Mouse (Mus musculus) stomach, postnatal 0 days (tissue): ENCODE data around the gene Depdc7. TPM values are rescaled to one million over a fixed set of nuclear protein-coding genes. Genes with fewer than 3 reads are reported as not detected.

ENCODE experiments used
- ATAC-seq: fragments of 200-750 bp; cut with Nextera tagmentation; 2 replicates; pipeline ENCODE4 v1.8.0; 2017; ENCODE audit not compliant: low FRiP score, low TSS enrichment
- DNase-seq: peaks from one replicate; pipeline ENCODE4 v3.0.0-alpha.2; 2016; ENCODE audit warnings: low spot score
- H3K27ac ChIP-seq: fragments of 300-500 bp; sonication (generic); replicated peaks from 2 replicates; pipeline ENCODE4 v1.5.1; 2014; ENCODE audit warnings: mild to moderate bottlenecking, control low read depth
- H3K27me3 ChIP-seq: fragments of 300-500 bp; sonication (generic); 2 replicates; pipeline ENCODE4 v1.6.1; 2014; ENCODE audit warnings: low read length; ENCODE audit not compliant: control insufficient read depth, insufficient read depth
- H3K36me3 ChIP-seq: fragments of 300-500 bp; sonication (generic); 2 replicates; pipeline ENCODE4 v1.6.1; 2014; ENCODE audit warnings: low read length, mixed read lengths; ENCODE audit not compliant: control insufficient read depth, insufficient read depth
- H3K4me1 ChIP-seq: fragments of 300-500 bp; sonication (generic); replicated peaks from 2 replicates; pipeline ENCODE4 v1.6.1; 2014; ENCODE audit warnings: antibody characterized with exemption; ENCODE audit not compliant: control insufficient read depth, insufficient read depth
- H3K4me2 ChIP-seq: fragments of 300-500 bp; sonication (generic); replicated peaks from 2 replicates; pipeline ENCODE4 v1.6.1; 2014; ENCODE audit warnings: low read depth, mild to moderate bottlenecking, control low read depth, moderate library complexity
- H3K4me3 ChIP-seq: fragments of 300-500 bp; sonication (generic); 2 replicates; pipeline ENCODE4 v1.5.1; 2014; ENCODE audit warnings: low read depth, low read length, control low read depth
- H3K9ac ChIP-seq: fragments of 300-500 bp; sonication (generic); 2 replicates; pipeline ENCODE4 v1.6.1; 2014; ENCODE audit warnings: mild to moderate bottlenecking, low read length, control low read depth, mixed read lengths
- H3K9me3 ChIP-seq: fragments of 300-500 bp; sonication (generic); 2 replicates; pipeline ENCODE4 v1.6.1; 2016; ENCODE audit warnings: low read length; ENCODE audit not compliant: control insufficient read depth
- CTCF ChIP-seq: IDR thresholded peaks from 2 replicates; pipeline ENCODE4 v1.5.1; 2016; ENCODE audit warnings: antibody characterized with exemption, low read depth, mild to moderate bottlenecking, moderate library complexity
- EP300 ChIP-seq: optimal IDR thresholded peaks from 2 replicates; pipeline ENCODE3; 2016; ENCODE audit warnings: antibody characterized with exemption
- WGBS: fragments of 180-500 bp; shearing (Covaris S2); extraction: QIAGEN DNeasy Blood & Tissue Kit; methylation state at CpG from one replicate; pipeline ENCODE4 v1.1.7; 2014; 5-methylcytosine and 5-hydroxymethylcytosine counted together
- polyA plus RNA-seq: library from polyadenylated mRNA; unstranded; fragments of >200 nt; fragmentation: Nextera tagmentation; extraction: Ambion mirVana; gene quantifications from 2 replicates; pipeline ENCODE4 v1.2.1, GENCODE M21; 2015

Depdc7 gene
- polyA plus RNA-seq, 1 experiment from 2014 or later = 7.3 TPM

DNA sequence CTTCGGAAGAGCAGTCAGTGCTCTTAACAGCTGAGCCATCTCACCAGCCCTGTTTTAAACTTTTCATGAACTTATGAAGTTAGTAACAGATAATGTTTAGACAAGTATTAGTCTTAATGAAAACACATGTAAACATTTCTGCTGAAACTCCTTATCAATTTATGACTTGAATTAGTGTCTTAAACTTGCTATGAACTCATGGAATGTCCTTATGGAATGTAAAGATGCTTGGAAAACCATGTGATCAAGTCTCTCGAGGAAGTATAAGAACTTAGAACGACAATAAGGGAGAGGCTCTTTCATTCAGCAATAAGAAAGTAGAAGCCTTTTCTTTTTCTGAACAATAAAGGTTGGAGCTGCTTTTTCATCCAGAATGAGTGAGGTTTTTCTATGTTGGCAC is 38.3 kb downstream of the Depdc7 start:
- H3K36me3 ChIP-seq = no peaks in the 10 kb centered on the region
- H3K9ac ChIP-seq = no peak overlapping the region
- H3K4me2 ChIP-seq = no peak overlapping the region
- DNase-seq (no peak), ATAC-seq (no peak)
- H3K27ac ChIP-seq = no peak overlapping the region
- H3K4me3 ChIP-seq = no peak overlapping the region
- no peaks in the 10 kb centered on the region for H3K9me3 ChIP-seq
- H3K27me3 ChIP-seq = no peaks in the 10 kb centered on the region
- no peaks in the 10 kb centered on the region for H3K4me1 ChIP-seq
- TF ChIP-seq EP300 (no peak), CTCF (no peak)
- 35% methylated on average over 3 of the region's 3 CpGs for WGBS

GRCm38 (mm10) chr2:104703158-104703557 is 39.5 kb downstream of the Depdc7 start:
- ATAC-seq (no peak), DNase-seq (no peak)
- H3K9ac ChIP-seq = no peak overlapping the region
- H3K4me2 ChIP-seq = no peak overlapping the region
- H3K4me3 ChIP-seq = no peak overlapping the region
- no peaks in the 10 kb centered on the region for H3K27me3 ChIP-seq
- TF ChIP-seq EP300 (no peak), CTCF (no peak)
- WGBS = 87% methylated on average over 3 of the region's 3 CpGs
- no peaks in the 10 kb centered on the region for H3K36me3 ChIP-seq
- H3K27ac ChIP-seq = no peak overlapping the region
- no peaks in the 10 kb centered on the region for H3K9me3 ChIP-seq
- H3K4me1 ChIP-seq = no peaks in the 10 kb centered on the region

GRCm38 (mm10) chr2:104699659-104700058 is 43.0 kb downstream of the Depdc7 start:
- DNase-seq = no peak
- Histone ChIP-seq H3K27me3 (no peaks in the 10 kb centered on the region), H3K36me3 (no peaks in the 10 kb centered on the region), H3K4me3 (no peak overlapping the region), H3K4me2 (no peak overlapping the region), H3K9me3 (no peaks in the 10 kb centered on the region), H3K9ac (no peak overlapping the region), H3K4me1 (no peaks in the 10 kb centered on the region), H3K27ac (no peak overlapping the region)
- no peak for ATAC-seq
- TF ChIP-seq CTCF (no peak), EP300 (no peak)
- WGBS = 70% methylated on average over 11 of the region's 11 CpGs

GRCm38 (mm10) chr2:104692551-104692950 is 50.1 kb downstream of the Depdc7 start:
- no peaks in the 10 kb centered on the region for H3K36me3 ChIP-seq
- ATAC-seq (no peak), DNase-seq (no peak)
- no peak overlapping the region for H3K9ac ChIP-seq
- no peak overlapping the region for H3K4me3 ChIP-seq
- H3K9me3 ChIP-seq = no peaks in the 10 kb centered on the region
- WGBS = 32% methylated on average over 2 of the region's 2 CpGs
- no peaks in the 10 kb centered on the region for H3K4me1 ChIP-seq
- TF ChIP-seq CTCF = no peak
- H3K27me3 ChIP-seq = no peaks in the 10 kb centered on the region
- no peak overlapping the region for H3K4me2 ChIP-seq
- H3K27ac ChIP-seq = no peak overlapping the region

GRCm38 (mm10) chr2:104690720-104691119 is 52.0 kb downstream of the Depdc7 start:
- Histone ChIP-seq H3K36me3 (no peaks in the 10 kb centered on the region), H3K27me3 (no peaks in the 10 kb centered on the region), H3K9me3 (no peaks in the 10 kb centered on the region), H3K4me3 (no peak overlapping the region), H3K9ac (no peak overlapping the region), H3K27ac (no peak overlapping the region), H3K4me1 (no peaks in the 10 kb centered on the region), H3K4me2 (no peak overlapping the region)
- WGBS = 79% methylated on average over 4 of the region's 4 CpGs
- no peak for ATAC-seq
- no peak for DNase-seq
- TF ChIP-seq EP300 (no peak), CTCF (no peak)

DNA sequence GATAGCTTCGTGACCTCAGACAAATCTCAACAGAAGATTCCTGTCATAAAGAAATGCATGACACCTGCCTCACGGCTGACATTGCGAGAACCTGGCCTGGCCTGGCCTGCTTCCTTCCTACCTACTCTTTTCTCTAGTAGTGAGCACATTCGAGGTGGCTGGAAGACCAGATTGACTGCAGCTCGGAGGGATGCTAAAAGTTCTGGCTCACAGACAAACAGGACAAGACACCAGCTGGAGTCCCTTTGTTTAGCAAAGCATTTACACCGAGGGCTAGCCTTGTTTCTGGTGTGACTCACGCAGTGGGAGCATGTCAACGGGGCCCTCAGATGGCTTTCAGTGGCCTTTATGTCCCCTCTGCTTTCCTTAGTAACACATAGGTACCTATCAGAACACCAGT is 54.0 kb downstream of the Depdc7 start:
- no peaks in the 10 kb centered on the region for H3K9me3 ChIP-seq
- no peak overlapping the region for H3K27ac ChIP-seq
- H3K36me3 ChIP-seq = peaks cover 3% of the 10 kb centered on the region; the same call in 1 of the 2 replicates
- TF ChIP-seq CTCF (no peak), EP300 (no peak)
- H3K27me3 ChIP-seq = no peaks in the 10 kb centered on the region; the same call in 1 of the 2 replicates
- ATAC-seq (no peak), DNase-seq (no peak)
- H3K4me1 ChIP-seq = no peaks in the 10 kb centered on the region
- no peak overlapping the region for H3K4me2 ChIP-seq
- H3K9ac ChIP-seq = no peak overlapping the region
- H3K4me3 ChIP-seq = no peak overlapping the region
- 71% methylated on average over 8 of the region's 8 CpGs for WGBS
